Mouse (Mus musculus): ENCODE results near the gene Suco.

DNA sequence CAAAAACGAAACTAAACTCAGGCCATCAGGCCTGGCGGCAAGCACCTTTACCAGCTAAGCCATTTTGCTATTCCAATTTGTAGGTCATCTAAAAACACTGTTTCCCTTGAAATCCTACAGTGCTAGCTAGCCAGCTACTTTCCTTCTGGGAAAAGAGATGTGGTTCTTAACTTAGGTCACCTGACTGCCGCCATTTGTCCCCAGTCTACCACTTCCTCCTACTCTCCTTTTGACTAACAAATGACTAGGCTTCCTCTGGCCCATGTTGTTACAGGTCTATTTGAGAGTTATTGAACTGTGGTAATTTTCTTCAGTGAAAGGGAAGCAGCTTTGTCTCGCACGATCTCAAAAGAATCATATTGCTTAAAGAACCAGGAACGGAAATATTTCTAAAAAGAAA lies 45.4 kb upstream of the Suco start:
- TF ChIP-seq EP300 (IDR thresholded peaks at IDR 0.05) = no peak
- no peak for TF ChIP-seq CTCF (IDR thresholded peaks at IDR 0.05)
